In genomic region chr19:11244230-11244629, GRCm38 (mm10) we compare ENCODE assay signal across 15 mouse cellular contexts. TPM values are rescaled to one million over a fixed set of nuclear protein-coding genes. Genes with fewer than 3 reads are reported as not detected.
A peak's percentile ranks its signal among the peaks of the same experiment; 100 is the strongest.
DNase-seq lines count a peak whose midpoint lies in the region; ATAC-seq and TF ChIP-seq lines count a peak whose summit lies in the region.
"Had no signal": no experiment of that assay in that cellular context is flagged by ENCODE, and none has a peak within 500 bp of the region (broad histone marks: within the 10 kb centered on the region; RNA-seq: fewer than 3 reads in every experiment).

No protein-coding gene starts in this region.

- TF ChIP-seq CTCF in bone marrow macrophage, adult 2 months (IDR thresholded peaks at IDR 0.05; ENCODE audit: low read depth, low read length), result no peak
- TF ChIP-seq CTCF in heart, postnatal 0 days (IDR thresholded peaks at IDR 0.05; ENCODE audit: low read depth), result no peak
- TF ChIP-seq CTCF in left cerebral cortex, adult 2 months (IDR thresholded peaks at IDR 0.05), result no peak

- H3K27ac ChIP-seq in kidney, embryonic 16.5 days (ENCODE audit: low read length), result no peak overlapping the region
- H3K27ac ChIP-seq in bone marrow macrophage, adult 2 months (ENCODE audit: insufficient read depth, low read depth, low read length), result peak overlapping the region; percentile 81
- no peak overlapping the region for H3K27ac ChIP-seq in heart, postnatal 0 days (ENCODE audit: low read depth)
- H3K27ac ChIP-seq in left cerebral cortex, adult 2 months, result no peak overlapping the region
- H3K27ac ChIP-seq: heart, embryonic 15.5 days; limb, embryonic 10.5 days had no signal

- ATAC-seq in kidney, embryonic 16.5 days (ENCODE audit: low FRiP score, low TSS enrichment), result no peak
- no peak for ATAC-seq in heart, postnatal 0 days (ENCODE audit: insufficient read depth, low read depth)
- peak; percentile 79 for ATAC-seq in megakaryocyte, adult 5-6 weeks (ENCODE audit: poor library complexity, severe bottlenecking)

- peak; percentile 2 for DNase-seq in kidney, postnatal 14 days
- peak; percentile 13 for DNase-seq in heart, postnatal 0 days (ENCODE audit: low spot score)
- DNase-seq in cerebellum, adult 9-10 months, result no peak
- DNase-seq in left cerebral cortex, adult 9 months (ENCODE audit: low spot score in 2 of 2), result no peak
- DNase-seq in left cerebral cortex, adult 2 months (ENCODE audit: extremely low spot score in 1 of 2, low spot score in 2 of 2), result no peak
- DNase-seq: layer of hippocampus, adult 9-11 months; thymus, adult 2 months had no signal

- no peaks in the 10 kb centered on the region for H3K27me3 ChIP-seq in kidney, embryonic 16.5 days (ENCODE audit: insufficient read depth, low read length)
- H3K27me3 ChIP-seq in heart, postnatal 0 days (ENCODE audit: control insufficient read depth, insufficient read depth, low read length), result no peaks in the 10 kb centered on the region
- H3K27me3 ChIP-seq: heart, embryonic 15.5 days had no signal

- no peak overlapping the region for H3K4me2 ChIP-seq in kidney, embryonic 16.5 days (replicated peaks; ENCODE audit: low read depth, low read length)
- H3K4me2 ChIP-seq in heart, postnatal 0 days (ENCODE audit: low read depth, low read length), result no peak overlapping the region
- H3K4me2 ChIP-seq: heart, embryonic 15.5 days had no signal

- H3K9me3 ChIP-seq in kidney, embryonic 16.5 days (ENCODE audit: low read length), result no peaks in the 10 kb centered on the region
- no peaks in the 10 kb centered on the region for H3K9me3 ChIP-seq in heart, postnatal 0 days (replicated peaks; ENCODE audit: control insufficient read depth, low read length)
- H3K9me3 ChIP-seq: heart, embryonic 15.5 days; limb, embryonic 10.5 days had no signal

- H3K4me3 ChIP-seq in kidney, embryonic 16.5 days (ENCODE audit: low read length), result no peak overlapping the region
- no peak overlapping the region for H3K4me3 ChIP-seq in bone marrow macrophage, adult 2 months (ENCODE audit: insufficient read depth, low read length)
- no peak overlapping the region for H3K4me3 ChIP-seq in heart, postnatal 0 days (ENCODE audit: low read depth, low read length)
- no peak overlapping the region for H3K4me3 ChIP-seq in left cerebral cortex, adult 2 months
- H3K4me3 ChIP-seq: heart, embryonic 15.5 days; limb, embryonic 10.5 days had no signal

- H3K4me1 ChIP-seq in kidney, embryonic 16.5 days (ENCODE audit: insufficient read depth, low read length), result no peaks in the 10 kb centered on the region
- peaks cover 32% of the 10 kb centered on the region for H3K4me1 ChIP-seq in bone marrow macrophage, adult 2 months (ENCODE audit: control insufficient read depth, insufficient read depth, low read length)
- no peaks in the 10 kb centered on the region for H3K4me1 ChIP-seq in heart, postnatal 0 days (ENCODE audit: control insufficient read depth, insufficient read depth)
- H3K4me1 ChIP-seq: heart, embryonic 15.5 days; limb, embryonic 10.5 days had no signal

- H3K9ac ChIP-seq in kidney, embryonic 16.5 days (replicated peaks; ENCODE audit: low read length), result no peak overlapping the region
- H3K9ac ChIP-seq in heart, postnatal 0 days (replicated peaks; ENCODE audit: low read depth, low read length), result no peak overlapping the region
- H3K9ac ChIP-seq: heart, embryonic 15.5 days had no signal

- no peaks in the 10 kb centered on the region for H3K36me3 ChIP-seq in kidney, embryonic 16.5 days (ENCODE audit: insufficient read depth, low read length)
- no peaks in the 10 kb centered on the region for H3K36me3 ChIP-seq in heart, postnatal 0 days (replicated peaks; ENCODE audit: control insufficient read depth, insufficient read depth, low read length)
- H3K36me3 ChIP-seq: heart, embryonic 15.5 days; limb, embryonic 10.5 days had no signal

- TF ChIP-seq EP300 in heart, postnatal 0 days (IDR thresholded peaks at IDR 0.05; ENCODE audit: low read depth), result no peak

- no peak for TF ChIP-seq POLR2A in bone marrow macrophage, adult 2 months (IDR thresholded peaks at IDR 0.05; ENCODE audit: borderline replicate concordance, low read depth, low read length)

- intact Hi-C loops in left cerebral cortex, adult 2 months (cut with DNase I), result no loop called here

RNA-seq across cellular contexts. Expression of gene Ms4a12, which starts 12.0 kb away (rescaled TPM):
- polyA plus RNA-seq in kidney, embryonic 16.5 days (2015; fragmentation: Nextera tagmentation; extraction: Ambion mirVana), result not detected in 2 replicates
- polyA plus RNA-seq in bone marrow macrophage, adult 2 months (2012; ENCODE audit: insufficient read depth, insufficient read length, missing spikeins), result not detected in 2 replicates
- total RNA-seq in heart, postnatal 0 days (2014; rRNA removed; ENCODE audit: low replicate concordance), result not detected in 2 replicates
- not detected in 2 replicates for polyA plus RNA-seq in heart, postnatal 0 days (2015; fragmentation: Nextera tagmentation; extraction: Ambion mirVana)
- not detected in 2 replicates for total RNA-seq in megakaryocyte, adult 5-6 weeks (2015)
- total RNA-seq in megakaryocyte, adult 5-6 weeks (2017), result not detected in 2 replicates
- total RNA-seq in left cerebral cortex, adult 2 months (2021), result not detected
- polyA plus RNA-seq: brain, embryonic 14.5 days; heart, embryonic 15.5 days; limb, embryonic 10.5 days; lung, embryonic 16.5 days; thymus, adult 2 months had no signal

RNA-seq across cellular contexts. Expression of gene Ms4a1, which starts 21.8 kb away (rescaled TPM):
- not detected in 2 replicates for polyA plus RNA-seq in kidney, embryonic 16.5 days (2015; fragmentation: Nextera tagmentation; extraction: Ambion mirVana)
- not detected in 2 replicates for polyA plus RNA-seq in bone marrow macrophage, adult 2 months (2012; ENCODE audit: insufficient read depth, insufficient read length, missing spikeins)
- 0.61 TPM in 1 of 2 replicates, not detected in the other for total RNA-seq in heart, postnatal 0 days (2014; rRNA removed; ENCODE audit: low replicate concordance)
- 0.19 and 0.25 TPM in 2 replicates for polyA plus RNA-seq in heart, postnatal 0 days (2015; fragmentation: Nextera tagmentation; extraction: Ambion mirVana)
- 0.07 TPM in 1 of 2 replicates, not detected in the other for total RNA-seq in megakaryocyte, adult 5-6 weeks (2015)
- total RNA-seq in megakaryocyte, adult 5-6 weeks (2017), result 0.08 and 0.18 TPM in 2 replicates
- total RNA-seq in left cerebral cortex, adult 2 months (2021), result not detected
- polyA plus RNA-seq: brain, embryonic 14.5 days; heart, embryonic 15.5 days; intestine, embryonic 14.5 days; limb, embryonic 10.5 days; lung, embryonic 16.5 days had no signal

RNA-seq across cellular contexts. Expression of gene Ms4a5, which starts 39.4 kb away (rescaled TPM):
- polyA plus RNA-seq in kidney, embryonic 16.5 days (2015; fragmentation: Nextera tagmentation; extraction: Ambion mirVana), result not detected in 2 replicates
- polyA plus RNA-seq in bone marrow macrophage, adult 2 months (2012; ENCODE audit: insufficient read depth, insufficient read length, missing spikeins), result not detected in 2 replicates
- total RNA-seq in heart, postnatal 0 days (2014; rRNA removed; ENCODE audit: low replicate concordance), result not detected in 2 replicates
- polyA plus RNA-seq in heart, postnatal 0 days (2015; fragmentation: Nextera tagmentation; extraction: Ambion mirVana), result not detected in 2 replicates
- total RNA-seq in megakaryocyte, adult 5-6 weeks (2015), result not detected in 2 replicates
- total RNA-seq in megakaryocyte, adult 5-6 weeks (2017), result not detected in 2 replicates
- not detected for total RNA-seq in left cerebral cortex, adult 2 months (2021)
- polyA plus RNA-seq: brain, embryonic 14.5 days; heart, embryonic 15.5 days; intestine, embryonic 14.5 days; limb, embryonic 10.5 days; lung, embryonic 16.5 days; thymus, adult 2 months had no signal

RNA-seq across cellular contexts. Expression of gene Ms4a13, which starts 47.7 kb away (rescaled TPM):
- polyA plus RNA-seq in kidney, embryonic 16.5 days (2015; fragmentation: Nextera tagmentation; extraction: Ambion mirVana), result not detected in 2 replicates
- polyA plus RNA-seq in bone marrow macrophage, adult 2 months (2012; ENCODE audit: insufficient read depth, insufficient read length, missing spikeins), result not detected in 2 replicates
- total RNA-seq in heart, postnatal 0 days (2014; rRNA removed; ENCODE audit: low replicate concordance), result not detected in 2 replicates
- polyA plus RNA-seq in heart, postnatal 0 days (2015; fragmentation: Nextera tagmentation; extraction: Ambion mirVana), result not detected in 2 replicates
- total RNA-seq in megakaryocyte, adult 5-6 weeks (2015), result not detected in 2 replicates
- total RNA-seq in megakaryocyte, adult 5-6 weeks (2017), result not detected in 2 replicates
- not detected for total RNA-seq in left cerebral cortex, adult 2 months (2021)
- polyA plus RNA-seq: brain, embryonic 14.5 days; heart, embryonic 15.5 days; intestine, embryonic 14.5 days; limb, embryonic 10.5 days; lung, embryonic 16.5 days; thymus, adult 2 months had no signal

Comparison
In these comparisons a context has a peak if more than half of its experiments do, and no peak if none do; other contexts are left out.
1. DNase-seq: peak in kidney, postnatal 14 days (single experiment) and heart, postnatal 0 days (single experiment); none in cerebellum, adult 9-10 months (single experiment), left cerebral cortex, adult 9 months (0 of 2) and left cerebral cortex, adult 2 months (0 of 2).